ENCODE assay signal across 9 mouse cellular contexts in genomic region chr17:50331171-50332011, GRCm38 (mm10). TPM values are rescaled to one million over a fixed set of nuclear protein-coding genes. Genes with fewer than 3 reads are reported as not detected.
DNase-seq lines count a peak whose midpoint lies in the region; ATAC-seq and TF ChIP-seq lines count a peak whose summit lies in the region.
"Had no signal": no experiment of that assay in that cellular context is flagged by ENCODE, and none has a peak within 500 bp of the region (broad histone marks: within the 10 kb centered on the region; RNA-seq: fewer than 3 reads in every experiment).

No protein-coding gene starts in this region.

- H3K4me2 ChIP-seq in liver, embryonic 16.5 days (ENCODE audit: low read depth, low read length), result peak overlapping the region; percentile 26
- no peak overlapping the region for H3K4me2 ChIP-seq in forebrain, embryonic 13.5 days
- H3K4me2 ChIP-seq in hindbrain, embryonic 16.5 days (ENCODE audit: low read length), result no peak overlapping the region
- H3K4me2 ChIP-seq: stomach, embryonic 15.5 days had no signal

- peaks cover 11% of the 10 kb centered on the region for H3K4me1 ChIP-seq in testis, adult 2 months (ENCODE audit: control insufficient read depth, insufficient read depth, low read length)
- H3K4me1 ChIP-seq in liver, embryonic 16.5 days (ENCODE audit: control insufficient read depth, low read depth, low read length), result peaks cover 8% of the 10 kb centered on the region
- no peaks in the 10 kb centered on the region for H3K4me1 ChIP-seq in forebrain, embryonic 13.5 days
- no peaks in the 10 kb centered on the region for H3K4me1 ChIP-seq in hindbrain, embryonic 16.5 days (ENCODE audit: control insufficient read depth, insufficient read depth, low read depth, low read length)
- H3K4me1 ChIP-seq: stomach, embryonic 15.5 days had no signal

- H3K4me3 ChIP-seq in testis, adult 2 months (ENCODE audit: control insufficient read depth, low read depth, low read length), result peak overlapping the region; percentile 17
- peak overlapping the region; percentile 21; the same call in 1 of the 2 replicates for H3K4me3 ChIP-seq in liver, embryonic 16.5 days (ENCODE audit: low read depth, low read length)
- H3K4me3 ChIP-seq in forebrain, embryonic 13.5 days, result no peak overlapping the region
- no peak overlapping the region for H3K4me3 ChIP-seq in hindbrain, embryonic 16.5 days (ENCODE audit: low read length)
- H3K4me3 ChIP-seq: stomach, embryonic 15.5 days had no signal

- no peak overlapping the region for H3K9ac ChIP-seq in liver, embryonic 16.5 days (ENCODE audit: low read depth, low read length)
- no peak overlapping the region for H3K9ac ChIP-seq in forebrain, embryonic 13.5 days
- H3K9ac ChIP-seq in hindbrain, embryonic 16.5 days (ENCODE audit: low read depth, low read length), result no peak overlapping the region
- H3K9ac ChIP-seq: stomach, embryonic 15.5 days had no signal

- H3K27me3 ChIP-seq in testis, adult 2 months (ENCODE audit: control insufficient read depth, insufficient read depth, low read length), result no peaks in the 10 kb centered on the region
- no peaks in the 10 kb centered on the region for H3K27me3 ChIP-seq in liver, embryonic 16.5 days (ENCODE audit: control insufficient read depth, insufficient read depth, low read depth, low read length)
- no peaks in the 10 kb centered on the region for H3K27me3 ChIP-seq in forebrain, embryonic 13.5 days
- no peaks in the 10 kb centered on the region for H3K27me3 ChIP-seq in hindbrain, embryonic 16.5 days (replicated peaks; ENCODE audit: control insufficient read depth, insufficient read depth, low read length)
- H3K27me3 ChIP-seq: stomach, embryonic 15.5 days had no signal

- H3K27ac ChIP-seq in testis, adult 2 months (ENCODE audit: control insufficient read depth, insufficient read depth, low read depth, low read length), result no peak overlapping the region
- H3K27ac ChIP-seq in liver, embryonic 16.5 days (ENCODE audit: low read length), result peak overlapping the region; percentile 44; the same call in 1 of the 2 replicates
- H3K27ac ChIP-seq in forebrain, embryonic 13.5 days, result no peak overlapping the region
- no peak overlapping the region for H3K27ac ChIP-seq in hindbrain, embryonic 16.5 days (ENCODE audit: low read depth, low read length)
- H3K27ac ChIP-seq: stomach, embryonic 15.5 days had no signal

- no peaks in the 10 kb centered on the region for H3K9me3 ChIP-seq in liver, embryonic 16.5 days (replicated peaks; ENCODE audit: control insufficient read depth, low read length)
- H3K9me3 ChIP-seq in forebrain, embryonic 13.5 days (replicated peaks), result no peaks in the 10 kb centered on the region
- H3K9me3 ChIP-seq in hindbrain, embryonic 16.5 days (ENCODE audit: control insufficient read depth, low read length), result no peaks in the 10 kb centered on the region
- H3K9me3 ChIP-seq: stomach, embryonic 15.5 days had no signal

- no peak for TF ChIP-seq CTCF in testis, adult 2 months (IDR thresholded peaks at IDR 0.05; ENCODE audit: control insufficient read depth, insufficient read depth, insufficient replicate concordance, low read depth, low read length)

- ATAC-seq in hematopoietic stem cell, adult 5-6 weeks (replicated peaks in 1 of 2; ENCODE audit: insufficient read depth in 1 of 2, low FRiP score in 2 of 2, low TSS enrichment in 1 of 2, low read depth in 1 of 2, poor library complexity in 2 of 2, severe bottlenecking in 2 of 2), result peak; percentile 91 to 92
- ATAC-seq in liver, embryonic 16.5 days (ENCODE audit: low read depth), result peak; percentile 45; the same call in 1 of the 2 replicates
- ATAC-seq in forebrain, embryonic 13.5 days, result no peak
- ATAC-seq in hindbrain, embryonic 16.5 days, result no peak

- DNase-seq in testis, postnatal 14 days (ENCODE audit: low spot score), result no peak
- DNase-seq in thymus, postnatal 4 days, result peak; percentile 71
- DNase-seq in right cerebral cortex, postnatal 25 days, result no peak

- TF ChIP-seq POLR2A in testis, adult 2 months (IDR thresholded peaks at IDR 0.05; ENCODE audit: control insufficient read depth, low read depth, low read length), result no peak

- WGBS in liver, embryonic 16.5 days (ENCODE audit: insufficient replicate concordance), result 17% methylated on average over 8 of the region's 8 CpGs
- WGBS in forebrain, embryonic 13.5 days, result 91% methylated on average over 8 of the region's 8 CpGs
- 88% methylated on average over 8 of the region's 8 CpGs for WGBS in hindbrain, embryonic 16.5 days

- H3K36me3 ChIP-seq in testis, adult 2 months (ENCODE audit: control insufficient read depth, insufficient read depth, low read length), result no peaks in the 10 kb centered on the region
- H3K36me3 ChIP-seq in liver, embryonic 16.5 days (ENCODE audit: control insufficient read depth, insufficient read depth), result no peaks in the 10 kb centered on the region
- no peaks in the 10 kb centered on the region for H3K36me3 ChIP-seq in forebrain, embryonic 13.5 days (ENCODE audit: poor library complexity, severe bottlenecking)
- H3K36me3 ChIP-seq in hindbrain, embryonic 16.5 days (ENCODE audit: control insufficient read depth, insufficient read depth, low read length), result no peaks in the 10 kb centered on the region
- H3K36me3 ChIP-seq: stomach, embryonic 15.5 days had no signal

RNA-seq across cellular contexts. Expression of gene Dazl, which starts 38.0 kb away (rescaled TPM):
- polyA plus RNA-seq in testis, adult 2 months (2012; rRNA removed), result 50.6 and 53.1 TPM in 2 replicates
- 0.25 and 1.6 TPM in 2 replicates for total RNA-seq in hematopoietic stem cell, adult 5-6 weeks (2017)
- 0.06 and 0.07 TPM in 2 replicates for polyA plus RNA-seq in liver, embryonic 16.5 days (2015; fragmentation: Nextera tagmentation; extraction: Ambion mirVana)
- polyA plus RNA-seq in forebrain, embryonic 13.5 days (2015; fragmentation: Nextera tagmentation; extraction: Ambion mirVana), result 0.18 and 0.50 TPM in 2 replicates
- polyA plus RNA-seq in hindbrain, embryonic 16.5 days (2015; fragmentation: Nextera tagmentation; extraction: Ambion mirVana), result 0.50 and 0.69 TPM in 2 replicates

Comparison
In these comparisons a context has a peak if more than half of its experiments do, and no peak if none do; other contexts are left out.
1. H3K4me3 ChIP-seq: peak in testis, adult 2 months (single experiment) and liver, embryonic 16.5 days (single experiment); none in forebrain, embryonic 13.5 days (single experiment) and hindbrain, embryonic 16.5 days (single experiment).
2. ATAC-seq: peak in hematopoietic stem cell, adult 5-6 weeks (2 of 2) and liver, embryonic 16.5 days (single experiment); none in forebrain, embryonic 13.5 days (single experiment) and hindbrain, embryonic 16.5 days (single experiment).
3. RNA of gene Dazl, which starts 38.0 kb away (polyA plus RNA-seq): 50.6 to 53.1 TPM in testis, adult 2 months; 0.50 to 0.69 TPM in hindbrain, embryonic 16.5 days, 0.18 to 0.50 TPM in forebrain, embryonic 13.5 days and 0.06 to 0.07 TPM in liver, embryonic 16.5 days; every median in the first group is over 10 times any median in the second.